ENCODE assay signal across 8 mouse cellular contexts in genomic region chr3:94413031-94413679, GRCm38 (mm10). TPM values are rescaled to one million over a fixed set of nuclear protein-coding genes. Genes with fewer than 3 reads are reported as not detected.
DNase-seq lines count a peak whose midpoint lies in the region; TF ChIP-seq lines count a peak whose summit lies in the region.

TSS of gene Tdrkh (plus strand) at chr3:94413273.

- intact Hi-C loops in left cerebral cortex, adult 2 months (cut with DNase I): loop anchor here (2.0 kb wide), 1 partner anchor 46 kb away; no protein-coding TSS in a partner anchor

- H3K27ac ChIP-seq in left cerebral cortex, adult 2 months: peak within 1 kb of the TSS; percentile 87
- H3K27ac ChIP-seq in macrophage: no peak within 1 kb of the TSS

- no peaks in the 10 kb centered on the region for H3K79me2 ChIP-seq in macrophage (ENCODE audit: inconsistent target)

- peak within 1 kb of the TSS; percentile 88 for H3K4me3 ChIP-seq in left cerebral cortex, adult 2 months
- H3K4me3 ChIP-seq in macrophage (ENCODE audit: inconsistent target): peak within 1 kb of the TSS; percentile 50

- DNase-seq in adrenal gland, adult 18-20 months (ENCODE audit: low spot score in 2 of 2): peak; percentile 84 to 85
- DNase-seq in embryo, embryonic 10.5 days (ENCODE audit: low spot score): peak; percentile 98
- peak; percentile 92 for DNase-seq in gastrocnemius, postnatal 10 days
- peak; percentile 78 for DNase-seq in hindlimb bud, embryonic 11.5 days (ENCODE audit: extremely low spot score, low read depth, low spot score)
- peak; percentile 97 to 98 for DNase-seq in left cerebral cortex, adult 2 months (ENCODE audit: extremely low spot score in 1 of 2, low spot score in 2 of 2)
- peak; percentile 95 for DNase-seq in retina, postnatal 7 days (ENCODE audit: low read depth, low spot score)
- peak; percentile 86 to 89 for DNase-seq in urinary bladder, adult 18-20 months (ENCODE audit: low spot score in 2 of 2)

- TF ChIP-seq CTCF in left cerebral cortex, adult 2 months (IDR thresholded peaks at IDR 0.05): peak; percentile 34

- H3K36me3 ChIP-seq in macrophage (ENCODE audit: inconsistent target): no peaks in the 10 kb centered on the region

- 7% methylated on average over 52 of the region's 52 CpGs for WGBS in macrophage (ENCODE audit: missing documents)

RNA-seq across cellular contexts. Expression of gene Tdrkh, which starts in this region (rescaled TPM):
- total RNA-seq in adrenal gland, adult 18-20 months (2021): 10 to 100 TPM in 1 of 2 experiments, 1 to 10 TPM in 1; 8.5 to 14.3 TPM
- total RNA-seq in gastrocnemius, postnatal 10 days (2021): 1 to 10 TPM; 6.3 to 8.9 TPM
- total RNA-seq in left cerebral cortex, adult 2 months (2021): 10 to 100 TPM; 38.8 to 38.9 TPM
- 10 to 100 TPM in 3 of 26 experiments, 1 to 10 TPM in 21, under 1 TPM in 2; 0.33 to 13.2 (median 3.7) TPM for total RNA-seq in macrophage (2018; cell fraction: chromatin; rRNA removed)
- total RNA-seq in macrophage (2018; cell fraction: cytosol; rRNA removed): 10 to 100 TPM in 1 of 26 experiments, 1 to 10 TPM in 25; 4.4 to 10.3 (median 7.1) TPM
- total RNA-seq in macrophage (2018; cell fraction: nucleus; rRNA removed): 1 to 10 TPM in 25 of 26 experiments, under 1 TPM in 1; 0.92 to 10.0 (median 3.3) TPM
- polyA plus RNA-seq in macrophage (2018): 4.4 to 16.0 TPM (median 13.0 TPM) in 3 replicates
